In genomic region chr8:105326141-105326672, GRCm38 (mm10) we compare ENCODE assay signal across 8 mouse cellular contexts. TPM values are rescaled to one million over a fixed set of nuclear protein-coding genes. Genes with fewer than 3 reads are reported as not detected.
DNase-seq lines count a peak whose midpoint lies in the region; ATAC-seq and TF ChIP-seq lines count a peak whose summit lies in the region.

Lrrc29 (minus strand) TSS chr8:105326278.
Tmem208 (plus strand) TSS chr8:105326354.

- H3K9me3 ChIP-seq in E14TG2a.4 (ENCODE audit: low read length): no peaks in the 10 kb centered on the region
- no peaks in the 10 kb centered on the region for H3K9me3 ChIP-seq in forebrain, embryonic 11.5 days (ENCODE audit: control insufficient read depth, low read length)
- no peaks in the 10 kb centered on the region for H3K9me3 ChIP-seq in heart, embryonic 15.5 days (replicated peaks)
- H3K9me3 ChIP-seq in liver, embryonic 14.5 days (ENCODE audit: control insufficient read depth, low read length): no peaks in the 10 kb centered on the region
- no peaks in the 10 kb centered on the region for H3K9me3 ChIP-seq in stomach, embryonic 15.5 days

- TF ChIP-seq EP300 in liver, embryonic 14.5 days (IDR thresholded peaks at IDR 0.05; ENCODE audit: low read depth): no peak

- ATAC-seq in forebrain, embryonic 11.5 days (replicated peaks; ENCODE audit: low FRiP score): peak; percentile 94
- ATAC-seq in heart, embryonic 15.5 days (replicated peaks; ENCODE audit: insufficient number of reproducible peaks, insufficient read depth, low FRiP score, low read depth): peak; percentile 90
- peak; percentile 77 for ATAC-seq in liver, embryonic 14.5 days (ENCODE audit: insufficient read depth)
- peak; percentile 89 for ATAC-seq in stomach, embryonic 15.5 days (ENCODE audit: insufficient read depth, low FRiP score, low read depth)

- H3K27ac ChIP-seq in forebrain, embryonic 11.5 days (ENCODE audit: low read depth, low read length): peak within 1 kb of the TSS; percentile 55; the same call in 1 of the 2 replicates
- peak within 1 kb of the TSS; percentile 87 for H3K27ac ChIP-seq in heart, embryonic 15.5 days
- H3K27ac ChIP-seq in liver, embryonic 14.5 days: peak within 1 kb of the TSS; percentile 98
- H3K27ac ChIP-seq in stomach, embryonic 15.5 days: peak within 1 kb of the TSS; percentile 90

- TF ChIP-seq CTCF in E14TG2a.4 (conservative IDR thresholded peaks at IDR 0.05; ENCODE audit: low read length): peak; percentile 23
- TF ChIP-seq CTCF in liver, embryonic 14.5 days (IDR thresholded peaks at IDR 0.05; ENCODE audit: low read depth): peak; percentile 81

- peak within 1 kb of the TSS; percentile 75 for H3K9ac ChIP-seq in forebrain, embryonic 11.5 days (ENCODE audit: low read length)
- peak within 1 kb of the TSS; percentile 87 for H3K9ac ChIP-seq in heart, embryonic 15.5 days
- peak within 1 kb of the TSS; percentile 83 for H3K9ac ChIP-seq in liver, embryonic 14.5 days (replicated peaks)
- peak within 1 kb of the TSS; percentile 76 for H3K9ac ChIP-seq in stomach, embryonic 15.5 days

- 1% methylated on average over 36 of the region's 36 CpGs for WGBS in forebrain, embryonic 11.5 days
- WGBS in heart, embryonic 15.5 days: under 1% methylated on average over 36 of the region's 36 CpGs
- under 1% methylated on average over 36 of the region's 36 CpGs for WGBS in liver, embryonic 14.5 days (ENCODE audit: insufficient replicate concordance)
- under 1% methylated on average over 36 of the region's 36 CpGs for WGBS in stomach, embryonic 15.5 days

- peaks cover 63% of the 10 kb centered on the region for H3K36me3 ChIP-seq in E14TG2a.4 (ENCODE audit: insufficient read depth, low read length)
- peaks cover 2% of the 10 kb centered on the region for H3K36me3 ChIP-seq in forebrain, embryonic 11.5 days (ENCODE audit: control insufficient read depth, insufficient read depth, low read length)
- peaks cover 41% of the 10 kb centered on the region for H3K36me3 ChIP-seq in heart, embryonic 15.5 days
- peaks cover 30% of the 10 kb centered on the region for H3K36me3 ChIP-seq in liver, embryonic 14.5 days (replicated peaks; ENCODE audit: control insufficient read depth, insufficient read depth, low read depth)
- H3K36me3 ChIP-seq in stomach, embryonic 15.5 days: peaks cover 25% of the 10 kb centered on the region

- H3K27me3 ChIP-seq in E14TG2a.4 (ENCODE audit: insufficient read depth, low read length): no peaks in the 10 kb centered on the region
- H3K27me3 ChIP-seq in forebrain, embryonic 11.5 days (ENCODE audit: control insufficient read depth, insufficient read depth, low read length): no peaks in the 10 kb centered on the region
- no peaks in the 10 kb centered on the region for H3K27me3 ChIP-seq in heart, embryonic 15.5 days
- no peaks in the 10 kb centered on the region for H3K27me3 ChIP-seq in liver, embryonic 14.5 days (ENCODE audit: control insufficient read depth, insufficient read depth, low read length)
- H3K27me3 ChIP-seq in stomach, embryonic 15.5 days (replicated peaks): no peaks in the 10 kb centered on the region

- H3K4me3 ChIP-seq in E14TG2a.4 (replicated peaks; ENCODE audit: low read length): peak within 1 kb of the TSS; percentile 96
- peak within 1 kb of the TSS; percentile 78 for H3K4me3 ChIP-seq in forebrain, embryonic 11.5 days (ENCODE audit: low read depth, low read length)
- peak within 1 kb of the TSS; percentile 85 for H3K4me3 ChIP-seq in heart, embryonic 15.5 days
- H3K4me3 ChIP-seq in liver, embryonic 14.5 days (ENCODE audit: insufficient read depth in 1 of 2, low read depth in 2 of 2, low read length in 2 of 2): peak within 1 kb of the TSS; percentile 75 to 94
- H3K4me3 ChIP-seq in stomach, embryonic 15.5 days (replicated peaks): peak within 1 kb of the TSS; percentile 87

- peak within 1 kb of the TSS; percentile 73 for H3K4me2 ChIP-seq in forebrain, embryonic 11.5 days (ENCODE audit: low read depth, low read length, severe bottlenecking)
- peak within 1 kb of the TSS; percentile 87 for H3K4me2 ChIP-seq in heart, embryonic 15.5 days
- H3K4me2 ChIP-seq in liver, embryonic 14.5 days (ENCODE audit: low read depth): peak within 1 kb of the TSS; percentile 93
- peak within 1 kb of the TSS; percentile 82 for H3K4me2 ChIP-seq in stomach, embryonic 15.5 days

- DNase-seq in c-Kit-positive CD71-positive TER-119-negative erythroid progenitor cells, embryonic 14.5 days (ENCODE audit: low read depth): peak; percentile 96
- peak; percentile 97 for DNase-seq in forebrain, embryonic 11.5 days (ENCODE audit: low spot score)
- DNase-seq in kidney, postnatal 25 days: peak; percentile 98 to 99
- peak; percentile 96 for DNase-seq in liver, embryonic 14.5 days (ENCODE audit: low read depth in 3 of 3, low spot score in 3 of 3)
- DNase-seq in neural tube, embryonic 10.5 days (ENCODE audit: extremely low spot score, low spot score): peak; percentile 95

- peaks cover 55% of the 10 kb centered on the region for H3K4me1 ChIP-seq in E14TG2a.4 (replicated peaks; ENCODE audit: low read depth, low read length)
- peaks cover 7% of the 10 kb centered on the region; the same call in 1 of the 2 replicates for H3K4me1 ChIP-seq in forebrain, embryonic 11.5 days (replicated peaks; ENCODE audit: control insufficient read depth, insufficient read depth, low read length)
- peaks cover 19% of the 10 kb centered on the region for H3K4me1 ChIP-seq in heart, embryonic 15.5 days (replicated peaks)
- peaks cover 34 to 38% of the 10 kb centered on the region in 2 experiments for H3K4me1 ChIP-seq in liver, embryonic 14.5 days (replicated peaks; ENCODE audit: control insufficient read depth in 2 of 2, insufficient read depth in 2 of 2, low read length in 1 of 2)
- H3K4me1 ChIP-seq in stomach, embryonic 15.5 days: peaks cover 20% of the 10 kb centered on the region

RNA-seq across cellular contexts. Expression of gene Lrrc29, which starts in this region (rescaled TPM):
- polyA plus RNA-seq in forebrain, embryonic 11.5 days (2014; fragmentation: Nextera tagmentation; extraction: Ambion mirVana): 2.0 TPM in 2 replicates
- 0.62 and 1.0 TPM in 2 replicates for polyA plus RNA-seq in heart, embryonic 15.5 days (2015; fragmentation: Nextera tagmentation; extraction: Ambion mirVana)
- 10.4 and 12.1 TPM in 2 replicates for polyA plus RNA-seq in liver, embryonic 14.5 days (2012; rRNA removed)
- polyA plus RNA-seq in liver, embryonic 14.5 days (2014; fragmentation: Nextera tagmentation; extraction: Ambion mirVana): 9.1 and 11.4 TPM in 2 replicates
- polyA plus RNA-seq in stomach, embryonic 15.5 days (2015; fragmentation: Nextera tagmentation; extraction: Ambion mirVana): 2.3 and 2.5 TPM in 2 replicates

RNA-seq across cellular contexts. Expression of gene Tmem208, which starts in this region (rescaled TPM):
- polyA plus RNA-seq in forebrain, embryonic 11.5 days (2014; fragmentation: Nextera tagmentation; extraction: Ambion mirVana): 80.7 and 85.0 TPM in 2 replicates
- 73.0 and 89.2 TPM in 2 replicates for polyA plus RNA-seq in heart, embryonic 15.5 days (2015; fragmentation: Nextera tagmentation; extraction: Ambion mirVana)
- 59.1 and 66.5 TPM in 2 replicates for polyA plus RNA-seq in liver, embryonic 14.5 days (2012; rRNA removed)
- 103 and 107 TPM in 2 replicates for polyA plus RNA-seq in liver, embryonic 14.5 days (2014; fragmentation: Nextera tagmentation; extraction: Ambion mirVana)
- 131 and 132 TPM in 2 replicates for polyA plus RNA-seq in stomach, embryonic 15.5 days (2015; fragmentation: Nextera tagmentation; extraction: Ambion mirVana)

Comparison
In these comparisons a context has a peak if more than half of its experiments do, and no peak if none do; other contexts are left out.
1. Peak in every context shown above with its lines: DNase-seq, ATAC-seq, H3K4me3 ChIP-seq and H3K27ac ChIP-seq.